24 mouse cellular contexts compared by ENCODE assay signal in genomic region chr19:41684874-41685273, GRCm38 (mm10). TPM values are rescaled to one million over a fixed set of nuclear protein-coding genes. Genes with fewer than 3 reads are reported as not detected.
"Had no signal": no experiment of that assay in that cellular context is flagged by ENCODE, and none has a peak within 500 bp of the region (broad histone marks: within the 10 kb centered on the region; RNA-seq: fewer than 3 reads in every experiment).

No protein-coding gene starts in this region.

- H3K9ac ChIP-seq: heart, embryonic 12.5 days; hindbrain, embryonic 13.5 days; hindbrain, embryonic 15.5 days; intestine, embryonic 15.5 days; kidney, embryonic 15.5 days; limb, embryonic 13.5 days; limb, embryonic 15.5 days; liver, embryonic 12.5 days had no signal

- H3K4me2 ChIP-seq: heart, embryonic 12.5 days; hindbrain, embryonic 13.5 days; hindbrain, embryonic 15.5 days; intestine, embryonic 15.5 days; kidney, embryonic 15.5 days; limb, embryonic 13.5 days; limb, embryonic 15.5 days; liver, embryonic 12.5 days had no signal

- ATAC-seq: inflammation-experienced regulatory T-cells, adult 6 months; intestine, embryonic 15.5 days; intestine, postnatal 0 days; liver, embryonic 12.5 days had no signal

- H3K27ac ChIP-seq: gastrocnemius, adult 2 months; heart, embryonic 10.5 days; hindbrain, embryonic 15.5 days; intestine, embryonic 15.5 days; kidney, embryonic 15.5 days; kidney, postnatal 0 days; limb, embryonic 13.5 days; limb, embryonic 15.5 days; liver, embryonic 12.5 days had no signal

- H3K27me3 ChIP-seq: hindbrain, embryonic 15.5 days; intestine, embryonic 15.5 days; kidney, embryonic 15.5 days had no signal

- H3K4me3 ChIP-seq: gastrocnemius, adult 2 months; heart, embryonic 10.5 days; heart, embryonic 12.5 days; hindbrain, embryonic 13.5 days; hindbrain, embryonic 15.5 days; intestine, embryonic 15.5 days; kidney, embryonic 15.5 days; limb, embryonic 13.5 days; limb, embryonic 15.5 days; liver, embryonic 12.5 days had no signal

- DNase-seq: gastrocnemius, adult 2 months; gastrocnemius, postnatal 10 days; gastrocnemius, postnatal 25 days; heart, adult 18-20 months; heart, postnatal 10 days; heart, postnatal 4 days; kidney, adult 2 months; kidney, adult 9 months; kidney, postnatal 14 days; kidney, postnatal 36 days; layer of hippocampus, postnatal 36 days had no signal

- H3K4me1 ChIP-seq: heart, embryonic 12.5 days; intestine, embryonic 15.5 days; limb, embryonic 13.5 days; limb, embryonic 15.5 days; liver, embryonic 12.5 days had no signal

- H3K9me3 ChIP-seq: heart, embryonic 10.5 days; heart, embryonic 12.5 days; hindbrain, embryonic 13.5 days; hindbrain, embryonic 15.5 days; intestine, embryonic 15.5 days; kidney, embryonic 15.5 days; limb, embryonic 13.5 days; limb, embryonic 15.5 days; liver, embryonic 12.5 days had no signal

- H3K36me3 ChIP-seq: heart, embryonic 10.5 days; heart, embryonic 12.5 days; hindbrain, embryonic 13.5 days; hindbrain, embryonic 15.5 days; intestine, embryonic 15.5 days; kidney, embryonic 15.5 days; limb, embryonic 13.5 days; limb, embryonic 15.5 days; liver, embryonic 12.5 days had no signal

RNA-seq across cellular contexts. Expression of gene Slit1, which starts 58.6 kb away (rescaled TPM):
- total RNA-seq: heart, postnatal 4 days had no signal
- polyA plus RNA-seq: heart, embryonic 14.5 days; inflammation-experienced regulatory T-cells, adult 6 months had no signal
